Mouse (Mus musculus) adrenal gland, adult 2 months (tissue): Measurements from ENCODE around the gene Gnaq. TPM values are rescaled to one million over a fixed set of nuclear protein-coding genes. Genes with fewer than 3 reads are reported as not detected.

Source experiments
- microRNA-seq, 2 experiments: library from miRNA; unstranded; fragments of <30 nt; microRNA quantifications; one replicate each; pipeline ENCODE4 v1.2.0; 2021
- polyA plus RNA-seq: library from polyadenylated mRNA; depleted of rRNA; stranded (reverse); fragments of >200 nt; gene quantifications from 2 replicates; pipeline ENCODE4 v1.2.3, GENCODE M21; 2012; rRNA removed
- total RNA-seq, 2 experiments: library from RNA; stranded (reverse); gene quantifications; 2 replicates each; pipeline ENCODE4 v1.2.3; 2021

The Gnaq gene
- total and polyA plus RNA-seq, 3 experiments, result 6.9 to 62.5 (median 49.7) TPM

Small RNA genes within 50 kb of the gene (microRNA-seq; reads per million reads assigned to microRNA genes)
- gene Mir496b, result 0 reads per million in 2 experiments

Other genes with a start within 250 kb of the Gnaq start
- gene Psat1, start 185.5 kb upstream of the Gnaq start, total RNA-seq, result 100 to 1,000 TPM in 1 of 2 experiments, 10 to 100 TPM in 1; 33.2 to 130 TPM
- 7.1 and 7.6 TPM in 2 replicates for gene Psat1, start 185.5 kb upstream of the Gnaq start, polyA plus RNA-seq
- 1 to 10 TPM; 6.9 to 8.8 TPM for gene Cep78, start 147.8 kb upstream of the Gnaq start, total RNA-seq
- 4.7 and 5.7 TPM in 2 replicates for gene Cep78, start 147.8 kb upstream of the Gnaq start, polyA plus RNA-seq